Mouse (Mus musculus) 3T3-L1 (cell line): Measurements from ENCODE around the gene Mgat4e.

Experiments
- DNase-seq: peaks from one replicate; pipeline ENCODE4 v3.0.0-alpha.2; 2015; ENCODE audit warnings: low read depth, low spot score

Gene Mgat4e

GRCm38 (mm10) chr1:134549632-134550132 lies at the start of gene Mgat4e:
Gene Mgat4e, minus strand, starts transcription at chr1:134549682.
- DNase-seq: no peak

- DNase-seq: no peak
These were observed 48.0 kb upstream of the Mgat4e start for GRCm38 (mm10) chr1:134597339-134598054.

GRCm38 (mm10) chr1:134591773-134592172 lies 42.3 kb upstream of the Mgat4e start:
- DNase-seq: no peak

- no peak for DNase-seq
These were observed 40.2 kb upstream of the Mgat4e start for GRCm38 (mm10) chr1:134589676-134590075.

- peak; percentile 84 for DNase-seq
These were observed 34.1 kb upstream of the Mgat4e start for GRCm38 (mm10) chr1:134583560-134583959.

GRCm38 (mm10) chr1:134580796-134581195 lies 31.3 kb upstream of the Mgat4e start:
- no peak for DNase-seq

GRCm38 (mm10) chr1:134577384-134578120 lies 28.1 kb upstream of the Mgat4e start:
- DNase-seq: no peak

GRCm38 (mm10) chr1:134573932-134574315 lies 24.4 kb upstream of the Mgat4e start:
- no peak for DNase-seq

- no peak for DNase-seq
These were observed 23.9 kb upstream of the Mgat4e start for GRCm38 (mm10) chr1:134573300-134573931.

GRCm38 (mm10) chr1:134570631-134571030 lies 21.1 kb upstream of the Mgat4e start:
- no peak for DNase-seq

GRCm38 (mm10) chr1:134570171-134570570 lies 20.7 kb upstream of the Mgat4e start:
- DNase-seq: no peak

GRCm38 (mm10) chr1:134567511-134567910 lies 18.0 kb upstream of the Mgat4e start:
- DNase-seq: no peak

GRCm38 (mm10) chr1:134563726-134564125 lies 14.2 kb upstream of the Mgat4e start:
- no peak for DNase-seq

GRCm38 (mm10) chr1:134562457-134562856 lies 13.0 kb upstream of the Mgat4e start:
- DNase-seq: no peak

GRCm38 (mm10) chr1:134561770-134562143 lies 12.3 kb upstream of the Mgat4e start:
- DNase-seq: no peak

- peak; percentile 51 for DNase-seq
These were observed 11.6 kb upstream of the Mgat4e start for GRCm38 (mm10) chr1:134560801-134561769.

GRCm38 (mm10) chr1:134560396-134560795 lies 10.9 kb upstream of the Mgat4e start:
- peak; percentile 46 for DNase-seq

GRCm38 (mm10) chr1:134559976-134560375 lies 10.5 kb upstream of the Mgat4e start, which contains the start of gene Kdm5b:
Gene Kdm5b, plus strand, starts transcription at chr1:134560171.
- DNase-seq: peak; percentile 70

GRCm38 (mm10) chr1:134559226-134559625 lies 9.7 kb upstream of the Mgat4e start:
- DNase-seq: no peak

- DNase-seq: no peak
These were observed 9.0 kb upstream of the Mgat4e start for GRCm38 (mm10) chr1:134558511-134558910.

GRCm38 (mm10) chr1:134556671-134557218 lies 7.3 kb upstream of the Mgat4e start:
- peak; percentile 95 for DNase-seq
